Mouse (Mus musculus) neural tube, embryonic 14.5 days (tissue): ENCODE measurements around the gene Pdrg1. TPM values are rescaled to one million over a fixed set of nuclear protein-coding genes. Genes with fewer than 3 reads are reported as not detected.
A peak's percentile ranks its signal among the peaks of the same experiment; 100 is the strongest.

Experiments
- ATAC-seq: fragments of 200-750 bp; cut with Nextera tagmentation; 2 replicates; pipeline ENCODE4 v1.8.0; 2017; ENCODE audit warnings: low read depth, mild to moderate bottlenecking, moderate TSS enrichment, moderate library complexity
- H3K27ac ChIP-seq: fragments of 300-500 bp; sonication (generic); 2 replicates; pipeline ENCODE4 v1.5.1; 2014; ENCODE audit warnings: low read depth, mild to moderate bottlenecking, control low read depth, low read length, moderate library complexity, mixed read lengths
- H3K27me3 ChIP-seq: fragments of 300-500 bp; sonication (generic); 2 replicates; pipeline ENCODE4 v1.6.1; 2014; ENCODE audit warnings: low read length; ENCODE audit not compliant: control insufficient read depth, insufficient read depth
- H3K36me3 ChIP-seq: fragments of 300-500 bp; sonication (generic); 2 replicates; pipeline ENCODE4 v1.6.1; 2014; ENCODE audit warnings: low read length, mixed read lengths; ENCODE audit not compliant: control insufficient read depth, insufficient read depth
- H3K4me1 ChIP-seq: fragments of 300-500 bp; sonication (generic); 2 replicates; pipeline ENCODE4 v1.6.1; 2014; ENCODE audit warnings: low read length; ENCODE audit not compliant: control insufficient read depth, insufficient read depth
- H3K4me2 ChIP-seq: fragments of 300-500 bp; sonication (generic); 2 replicates; pipeline ENCODE4 v1.6.1; 2014; ENCODE audit warnings: mild to moderate bottlenecking, low read depth, low read length, control low read depth
- H3K4me3 ChIP-seq: fragments of 300-500 bp; sonication (generic); 2 replicates; pipeline ENCODE4 v1.5.1; 2014; ENCODE audit warnings: low read depth, low read length, control low read depth, mixed read lengths
- H3K9ac ChIP-seq: fragments of 300-500 bp; sonication (generic); replicated peaks from 2 replicates; pipeline ENCODE4 v1.6.1; 2014; ENCODE audit warnings: low read depth, mild to moderate bottlenecking, control low read depth, low read length, mixed read lengths
- H3K9me3 ChIP-seq: fragments of 300-500 bp; sonication (generic); 2 replicates; pipeline ENCODE4 v1.6.1; 2016; ENCODE audit warnings: low read length; ENCODE audit not compliant: control insufficient read depth
- WGBS: fragments of 180-500 bp; shearing (Covaris S2); extraction: QIAGEN DNeasy Blood & Tissue Kit; methylation state at CpG from one replicate; pipeline ENCODE4 v1.1.7; 2014; 5-methylcytosine and 5-hydroxymethylcytosine counted together
- polyA plus RNA-seq: library from polyadenylated mRNA; unstranded; fragments of >200 nt; fragmentation: Nextera tagmentation; extraction: Ambion mirVana; gene quantifications from 2 replicates; pipeline ENCODE4 v1.2.1, GENCODE M21; 2014

Pdrg1 gene
- polyA plus RNA-seq, 1 experiment from 2014 or later = 157 TPM

DNA sequence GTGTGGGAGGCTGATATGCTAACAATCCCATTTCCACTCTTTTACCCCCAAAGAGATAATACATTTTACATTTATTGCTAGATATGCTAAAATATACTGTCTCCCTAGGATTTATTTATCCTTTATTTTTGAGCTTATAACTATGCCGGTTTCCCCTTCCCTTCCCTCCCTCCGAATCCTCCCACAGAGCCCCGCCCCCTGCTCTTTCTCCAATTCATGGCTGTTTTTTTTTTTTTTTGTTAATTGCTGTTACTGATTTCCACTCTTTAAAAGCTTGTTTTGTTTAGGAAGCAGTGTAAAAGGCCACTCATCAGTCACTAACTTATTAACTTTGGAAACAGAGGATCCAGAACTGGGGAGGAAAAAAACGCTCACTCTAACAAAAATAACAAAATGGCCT is 18.2 kb downstream of the Pdrg1 start:
- Histone ChIP-seq H3K36me3 (no peaks in the 10 kb centered on the region), H3K27me3 (no peaks in the 10 kb centered on the region), H3K4me2 (no peak overlapping the region), H3K4me3 (no peak overlapping the region), H3K4me1 (no peaks in the 10 kb centered on the region), H3K27ac (no peak overlapping the region), H3K9ac (no peak overlapping the region), H3K9me3 (no peaks in the 10 kb centered on the region)
- no peak for ATAC-seq
- WGBS = 65% methylated on average over 4 of the region's 4 CpGs

DNA sequence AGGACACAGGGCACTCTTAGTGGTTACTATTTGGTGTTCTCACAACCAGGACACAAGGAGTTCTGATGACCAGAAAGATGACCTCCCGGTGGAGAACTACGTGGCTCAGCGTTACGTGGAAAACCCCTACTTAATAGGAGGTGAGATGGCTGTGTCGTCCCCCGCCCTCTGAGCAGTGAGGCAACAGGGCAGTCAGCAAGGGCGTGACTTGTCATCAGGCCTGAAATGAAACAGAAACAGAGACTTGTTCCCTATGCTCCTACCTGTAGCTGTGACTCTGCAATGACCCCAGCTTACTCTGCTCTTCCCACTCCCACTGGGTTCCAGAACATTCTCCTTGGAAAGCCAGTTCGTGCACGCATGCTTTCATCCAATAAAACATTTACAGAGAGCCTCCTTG is 23.7 kb downstream of the Pdrg1 start:
- H3K27me3 ChIP-seq = no peaks in the 10 kb centered on the region
- no peak overlapping the region for H3K4me2 ChIP-seq
- H3K36me3 ChIP-seq = no peaks in the 10 kb centered on the region
- no peak overlapping the region for H3K4me3 ChIP-seq
- no peak for ATAC-seq
- no peak overlapping the region for H3K9ac ChIP-seq
- H3K4me1 ChIP-seq = no peaks in the 10 kb centered on the region
- H3K27ac ChIP-seq = no peak overlapping the region
- H3K9me3 ChIP-seq = no peaks in the 10 kb centered on the region
- WGBS = 91% methylated on average over 9 of the region's 9 CpGs

- Histone ChIP-seq H3K9me3 (no peaks in the 10 kb centered on the region), H3K4me1 (no peaks in the 10 kb centered on the region), H3K36me3 (no peaks in the 10 kb centered on the region), H3K27me3 (no peaks in the 10 kb centered on the region), H3K27ac (no peak overlapping the region), H3K4me3 (no peak overlapping the region), H3K9ac (no peak overlapping the region), H3K4me2 (no peak overlapping the region)
- peak; percentile 77; the same call in 1 of the 2 replicates for ATAC-seq
- WGBS = 5% methylated on average over 1 of the region's 1 CpGs
Observed at GRCm38 (mm10) chr2:152985582-152985981, 29.6 kb downstream of the Pdrg1 start.

GRCm38 (mm10) chr2:152976991-152977390 is 38.2 kb downstream of the Pdrg1 start:
- H3K36me3 ChIP-seq = no peaks in the 10 kb centered on the region
- no peaks in the 10 kb centered on the region for H3K4me1 ChIP-seq
- H3K27me3 ChIP-seq = no peaks in the 10 kb centered on the region
- ATAC-seq = no peak
- no peak overlapping the region for H3K27ac ChIP-seq
- no peak overlapping the region for H3K4me2 ChIP-seq
- H3K9ac ChIP-seq = no peak overlapping the region
- WGBS = 55% methylated on average over 3 of the region's 3 CpGs
- H3K4me3 ChIP-seq = no peak overlapping the region
- H3K9me3 ChIP-seq = no peaks in the 10 kb centered on the region

GRCm38 (mm10) chr2:152965555-152965954 is 49.7 kb downstream of the Pdrg1 start:
- Histone ChIP-seq H3K27ac (no peak overlapping the region), H3K4me2 (no peak overlapping the region), H3K4me3 (no peak overlapping the region), H3K4me1 (no peaks in the 10 kb centered on the region), H3K9ac (no peak overlapping the region), H3K36me3 (no peaks in the 10 kb centered on the region), H3K27me3 (no peaks in the 10 kb centered on the region), H3K9me3 (no peaks in the 10 kb centered on the region)
- no peak for ATAC-seq
- WGBS = 76% methylated on average over 4 of the region's 4 CpGs

DNA sequence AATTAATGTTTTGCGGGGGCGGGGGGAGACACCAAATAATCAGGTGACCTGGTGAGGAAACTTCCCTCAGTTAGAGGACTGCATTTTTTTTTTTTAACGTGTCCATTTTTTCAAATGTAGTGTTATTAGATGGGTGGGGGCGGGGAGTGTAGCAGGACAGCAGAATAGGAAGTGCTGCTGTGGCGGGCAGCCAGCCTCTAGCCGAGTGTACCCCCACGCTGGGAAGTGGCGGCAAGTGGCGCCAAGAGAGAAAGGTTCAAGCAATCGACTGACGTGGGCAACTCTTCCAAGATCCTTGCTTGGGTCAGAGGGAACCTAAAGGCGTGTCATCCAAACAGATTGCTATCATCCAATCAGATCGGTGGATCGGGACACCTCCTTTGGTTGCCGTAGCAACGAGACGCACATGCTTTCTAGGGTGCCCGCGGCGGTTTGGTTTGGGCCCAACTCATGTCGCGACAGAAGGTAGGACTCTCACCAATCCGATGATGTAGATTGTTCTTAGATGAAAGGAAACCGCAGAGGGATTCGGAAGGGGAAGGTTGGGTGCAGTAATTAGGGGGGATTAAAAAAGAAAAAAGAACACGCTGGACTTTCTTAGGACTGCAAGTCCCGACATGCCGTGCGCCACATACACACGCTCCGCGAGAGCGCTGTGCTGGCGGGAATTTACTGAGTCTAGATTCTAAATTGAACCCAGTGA is 53.0 kb downstream of the Pdrg1 start, which contains the start of gene Ttll9:
Gene Ttll9, plus strand, starts transcription at position 395 of the 703 bp plus-strand sequence.
- H3K9me3 ChIP-seq = no peaks in the 10 kb centered on the region
- H3K27ac ChIP-seq = no peak within 1 kb of the TSS
- peak; percentile 96 for ATAC-seq
- peak within 1 kb of the TSS; percentile 40 for H3K4me2 ChIP-seq
- H3K27me3 ChIP-seq = no peaks in the 10 kb centered on the region
- no peaks in the 10 kb centered on the region for H3K36me3 ChIP-seq
- H3K9ac ChIP-seq = peak within 1 kb of the TSS; percentile 0; the same call in 1 of the 2 replicates
- H3K4me1 ChIP-seq = no peaks in the 10 kb centered on the region
- 3% methylated on average over 34 of the region's 34 CpGs for WGBS
- H3K4me3 ChIP-seq = peak within 1 kb of the TSS; percentile 27

Other genes starting within 250 kb of the Pdrg1 start
- 142 and 159 TPM in 2 replicates for gene Bcl2l1, start 183.7 kb downstream of the Pdrg1 start, polyA plus RNA-seq
- 7.5 and 12.6 TPM in 2 replicates for gene Tpx2, start 167.5 kb downstream of the Pdrg1 start, polyA plus RNA-seq
- not detected in 2 replicates for gene Mylk2, start 104.1 kb downstream of the Pdrg1 start, polyA plus RNA-seq
- 2.9 and 3.4 TPM in 2 replicates for gene Foxs1, start 82.2 kb downstream of the Pdrg1 start, polyA plus RNA-seq
- gene Dusp15, start 63.7 kb downstream of the Pdrg1 start, polyA plus RNA-seq = 9.2 and 12.6 TPM in 2 replicates
- 6.4 and 8.2 TPM in 2 replicates for gene Ttll9, start 52.9 kb downstream of the Pdrg1 start, polyA plus RNA-seq
- gene Xkr7, start 16.4 kb upstream of the Pdrg1 start, polyA plus RNA-seq = 0.81 and 1.5 TPM in 2 replicates
- 1.2 and 1.9 TPM in 2 replicates for gene Ccm2l, start 50.5 kb upstream of the Pdrg1 start, polyA plus RNA-seq
- gene Hck, start 93.0 kb upstream of the Pdrg1 start, polyA plus RNA-seq = 1.0 and 2.5 TPM in 2 replicates
- 82.2 and 88.1 TPM in 2 replicates for gene Tm9sf4, start 145.9 kb upstream of the Pdrg1 start, polyA plus RNA-seq
- 24.7 and 29.3 TPM in 2 replicates for gene Tspyl3, start 210.0 kb upstream of the Pdrg1 start, polyA plus RNA-seq
- gene Plagl2, start 226.0 kb upstream of the Pdrg1 start, polyA plus RNA-seq = 5.9 and 8.2 TPM in 2 replicates
- 6.2 and 6.4 TPM in 2 replicates for gene Pofut1, start 226.1 kb upstream of the Pdrg1 start, polyA plus RNA-seq